Mouse (Mus musculus) testis, adult 2 months (tissue): Measurements from ENCODE around the gene 6430548M08Rik.

ENCODE experiments used
- CTCF ChIP-seq: fragments of 200-500 bp; IDR thresholded peaks from 2 replicates; pipeline ENCODE4 v1.5.1; 2012; ENCODE audit warnings: low read depth, mild to moderate bottlenecking, inconsistent platforms, low read length, moderate library complexity; ENCODE audit not compliant: control insufficient read depth, insufficient read depth, insufficient replicate concordance
- POLR2A ChIP-seq: fragments of 200-500 bp; IDR thresholded peaks from 2 replicates; pipeline ENCODE4 v1.6.1; 2012; ENCODE audit warnings: low read depth, mild to moderate bottlenecking, inconsistent platforms, low read length, moderate library complexity; ENCODE audit not compliant: control insufficient read depth

DNA sequence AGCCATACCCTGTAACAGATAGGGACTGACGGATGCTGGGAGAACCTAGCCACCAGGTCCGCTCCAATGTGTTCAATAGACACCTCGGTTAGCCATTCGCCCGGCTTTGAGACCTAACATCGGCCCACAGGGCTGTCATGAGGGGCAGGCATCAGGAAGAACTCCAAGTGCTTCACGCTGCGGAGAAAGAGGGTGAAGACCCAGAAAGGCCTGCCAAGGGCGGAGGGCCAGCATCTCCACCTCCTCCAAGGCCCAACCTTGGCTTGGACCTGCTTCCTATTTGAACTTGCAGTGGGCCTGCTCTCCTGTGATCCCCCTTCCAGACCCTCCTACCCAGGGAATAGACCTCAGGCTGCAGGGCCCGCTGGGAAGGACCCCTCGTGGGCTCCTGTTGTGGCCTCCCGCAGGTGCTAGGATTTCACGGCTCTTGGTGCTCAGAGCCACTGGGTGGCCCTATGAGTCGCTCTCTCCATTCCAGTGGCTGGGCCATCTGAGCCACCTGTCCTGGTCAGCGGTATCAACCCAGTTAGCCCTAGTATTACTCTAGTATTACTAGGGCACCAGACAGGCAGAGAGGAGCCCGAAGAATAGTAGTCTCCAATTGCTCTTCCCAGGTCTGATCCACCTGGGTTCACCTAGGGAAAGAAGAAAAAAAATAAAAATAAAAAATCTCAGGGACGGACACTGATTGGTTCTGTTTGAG is 76.3 kb downstream of the 6430548M08Rik start:
- TF ChIP-seq CTCF: no peak
- TF ChIP-seq POLR2A: no peak
